In genomic region chr2:125221673-125222072, GRCm38 (mm10) we compare ENCODE assay signal across 17 mouse cellular contexts.
"Had no signal": no experiment of that assay in that cellular context is flagged by ENCODE, and none has a peak within 500 bp of the region (broad histone marks: within the 10 kb centered on the region; RNA-seq: fewer than 3 reads in every experiment).

No protein-coding gene starts in this region.

- H3K36me3 ChIP-seq: neural tube, embryonic 12.5 days; neural tube, embryonic 13.5 days; neural tube, embryonic 15.5 days; stomach, embryonic 15.5 days had no signal

- H3K4me3 ChIP-seq: neural tube, embryonic 12.5 days; neural tube, embryonic 13.5 days; neural tube, embryonic 15.5 days; stomach, embryonic 15.5 days had no signal

- H3K9me3 ChIP-seq: neural tube, embryonic 12.5 days; neural tube, embryonic 13.5 days; neural tube, embryonic 15.5 days; stomach, embryonic 15.5 days had no signal

- H3K4me1 ChIP-seq: neural tube, embryonic 12.5 days; neural tube, embryonic 13.5 days; neural tube, embryonic 15.5 days; stomach, embryonic 15.5 days had no signal

- H3K4me2 ChIP-seq: neural tube, embryonic 12.5 days; neural tube, embryonic 13.5 days; neural tube, embryonic 15.5 days; stomach, embryonic 15.5 days had no signal

- H3K9ac ChIP-seq: neural tube, embryonic 12.5 days; neural tube, embryonic 13.5 days; neural tube, embryonic 15.5 days; stomach, embryonic 15.5 days had no signal

- H3K27me3 ChIP-seq: neural tube, embryonic 12.5 days; neural tube, embryonic 13.5 days; neural tube, embryonic 15.5 days; stomach, embryonic 15.5 days had no signal

- H3K27ac ChIP-seq: neural tube, embryonic 12.5 days; neural tube, embryonic 13.5 days; neural tube, embryonic 15.5 days; stomach, embryonic 15.5 days; stomach, postnatal 0 days had no signal

- DNase-seq: retina, postnatal 1 day; right cerebral cortex, adult 18-20 months; right cerebral cortex, postnatal 14 days; right cerebral cortex, postnatal 25 days; right cerebral cortex, postnatal 4 days; spleen, adult 18-20 months; thymus, adult 18-20 months; thymus, adult 2 months; thymus, postnatal 14 days; thymus, postnatal 25 days; thymus, postnatal 36 days; thymus, postnatal 4 days had no signal
